Mouse (Mus musculus) liver, postnatal 0 days (tissue): ENCODE data around the gene Ovol2. TPM values are rescaled to one million over a fixed set of nuclear protein-coding genes. Genes with fewer than 3 reads are reported as not detected.
A peak's percentile ranks its signal among the peaks of the same experiment; 100 is the strongest.

Source experiments
- ATAC-seq: fragments of 200-750 bp; cut with Nextera tagmentation; 2 replicates; pipeline ENCODE4 v1.8.0; 2017; ENCODE audit warnings: mild to moderate bottlenecking, moderate library complexity
- DNase-seq: peaks from one replicate; pipeline ENCODE4 v3.0.0-alpha.2; 2016
- H3K27ac ChIP-seq: fragments of 300-500 bp; sonication (generic); 2 replicates; pipeline ENCODE4 v1.5.1; 2014; ENCODE audit warnings: antibody characterized with exemption, moderate library complexity, mild to moderate bottlenecking, low read depth
- H3K27me3 ChIP-seq: fragments of 300-500 bp; sonication (generic); 2 replicates; pipeline ENCODE4 v1.6.1; 2014; ENCODE audit warnings: low read length, control low read depth, mixed read lengths; ENCODE audit not compliant: insufficient read depth
- H3K36me3 ChIP-seq: fragments of 300-500 bp; sonication (generic); replicated peaks from 2 replicates; pipeline ENCODE4 v1.6.1; 2014; ENCODE audit warnings: mild to moderate bottlenecking, control low read depth, low read length, moderate library complexity, mixed read lengths; ENCODE audit not compliant: insufficient read depth
- H3K4me1 ChIP-seq: fragments of 300-500 bp; sonication (generic); 2 replicates; pipeline ENCODE4 v1.6.1; 2014; ENCODE audit warnings: antibody characterized with exemption, mild to moderate bottlenecking, control low read depth; ENCODE audit not compliant: insufficient read depth
- H3K4me2 ChIP-seq: fragments of 300-500 bp; sonication (generic); 2 replicates; pipeline ENCODE4 v1.6.1; 2014; ENCODE audit warnings: low read depth, mild to moderate bottlenecking, low read length, moderate library complexity, mixed read lengths
- H3K4me3 ChIP-seq: fragments of 300-500 bp; sonication (generic); 2 replicates; pipeline ENCODE4 v1.5.1; 2014; ENCODE audit warnings: low read depth, low read length
- H3K9ac ChIP-seq: fragments of 300-500 bp; sonication (generic); replicated peaks from 2 replicates; pipeline ENCODE4 v1.6.1; 2014; ENCODE audit warnings: mild to moderate bottlenecking, moderate library complexity
- H3K9me3 ChIP-seq: fragments of 300-500 bp; sonication (generic); 2 replicates; pipeline ENCODE4 v1.6.1; 2016; ENCODE audit warnings: mild to moderate bottlenecking, control low read depth, low read length, mixed read lengths
- CTCF ChIP-seq: sonication (generic); IDR thresholded peaks from 2 replicates; pipeline ENCODE4 v1.5.1; 2016; ENCODE audit warnings: antibody characterized with exemption, low read depth
- EP300 ChIP-seq: IDR thresholded peaks from 2 replicates; pipeline ENCODE4 v1.6.1; 2016; ENCODE audit warnings: antibody characterized with exemption, low read depth, mild to moderate bottlenecking
- WGBS: fragments of 180-500 bp; shearing (Covaris S2); extraction: QIAGEN DNeasy Blood & Tissue Kit; methylation state at CpG from one replicate; pipeline ENCODE4 v1.1.7; 2014; ENCODE audit not compliant: insufficient replicate concordance; 5-methylcytosine and 5-hydroxymethylcytosine counted together
- polyA plus RNA-seq: library from polyadenylated mRNA; unstranded; fragments of >200 nt; fragmentation: Nextera tagmentation; extraction: Ambion mirVana; gene quantifications from 2 replicates; pipeline ENCODE4 v1.2.1, GENCODE M21; 2015

Ovol2 gene
- polyA plus RNA-seq, 1 experiment from 2014 or later: 0.25 TPM

- Histone ChIP-seq H3K9ac (no peak overlapping the region), H3K27ac (no peak overlapping the region), H3K9me3 (no peaks in the 10 kb centered on the region), H3K4me2 (peak overlapping the region; percentile 7; the same call in 1 of the 2 replicates), H3K27me3 (peaks cover 65% of the 10 kb centered on the region), H3K4me1 (peaks cover 19% of the 10 kb centered on the region), H3K4me3 (no peak overlapping the region), H3K36me3 (no peaks in the 10 kb centered on the region)
- no peak for ATAC-seq
- no peak for TF ChIP-seq CTCF
- no peak for TF ChIP-seq EP300
- no peak for DNase-seq
- 7% methylated on average over 10 of the region's 10 CpGs for WGBS
These were observed 2.0 kb downstream of the Ovol2 start for GRCm38 (mm10) chr2:144329937-144330336.

GRCm38 (mm10) chr2:144329451-144329850, 2.5 kb downstream of the Ovol2 start:
- H3K9me3 ChIP-seq: no peaks in the 10 kb centered on the region
- H3K4me1 ChIP-seq: peaks cover 19% of the 10 kb centered on the region
- WGBS: 9% methylated on average over 7 of the region's 10 CpGs
- H3K27ac ChIP-seq: no peak overlapping the region
- H3K36me3 ChIP-seq: no peaks in the 10 kb centered on the region
- no peak overlapping the region for H3K4me3 ChIP-seq
- ATAC-seq: no peak
- H3K27me3 ChIP-seq: peaks cover 62% of the 10 kb centered on the region
- H3K9ac ChIP-seq: no peak overlapping the region
- peak overlapping the region; percentile 7; the same call in 1 of the 2 replicates for H3K4me2 ChIP-seq
- TF ChIP-seq EP300: no peak
- no peak for TF ChIP-seq CTCF
- DNase-seq: no peak

GRCm38 (mm10) chr2:144324218-144324617, 7.7 kb downstream of the Ovol2 start:
- Histone ChIP-seq H3K27ac (no peak overlapping the region), H3K9me3 (no peaks in the 10 kb centered on the region), H3K4me1 (no peaks in the 10 kb centered on the region), H3K36me3 (no peaks in the 10 kb centered on the region), H3K27me3 (peaks cover 10% of the 10 kb centered on the region), H3K4me2 (no peak overlapping the region), H3K4me3 (no peak overlapping the region), H3K9ac (no peak overlapping the region)
- WGBS: 61% methylated on average over 3 of the region's 3 CpGs
- ATAC-seq (no peak), DNase-seq (no peak)
- no peak for TF ChIP-seq EP300
- no peak for TF ChIP-seq CTCF

GRCm38 (mm10) chr2:144311372-144311771, 20.6 kb downstream of the Ovol2 start:
- Histone ChIP-seq H3K27me3 (no peaks in the 10 kb centered on the region), H3K4me3 (no peak overlapping the region), H3K27ac (no peak overlapping the region), H3K36me3 (no peaks in the 10 kb centered on the region), H3K9me3 (no peaks in the 10 kb centered on the region), H3K4me1 (no peaks in the 10 kb centered on the region), H3K9ac (no peak overlapping the region), H3K4me2 (no peak overlapping the region)
- no peak for DNase-seq
- 80% methylated on average over 2 of the region's 2 CpGs for WGBS
- ATAC-seq: no peak
- TF ChIP-seq EP300 (no peak), CTCF (no peak)

DNA sequence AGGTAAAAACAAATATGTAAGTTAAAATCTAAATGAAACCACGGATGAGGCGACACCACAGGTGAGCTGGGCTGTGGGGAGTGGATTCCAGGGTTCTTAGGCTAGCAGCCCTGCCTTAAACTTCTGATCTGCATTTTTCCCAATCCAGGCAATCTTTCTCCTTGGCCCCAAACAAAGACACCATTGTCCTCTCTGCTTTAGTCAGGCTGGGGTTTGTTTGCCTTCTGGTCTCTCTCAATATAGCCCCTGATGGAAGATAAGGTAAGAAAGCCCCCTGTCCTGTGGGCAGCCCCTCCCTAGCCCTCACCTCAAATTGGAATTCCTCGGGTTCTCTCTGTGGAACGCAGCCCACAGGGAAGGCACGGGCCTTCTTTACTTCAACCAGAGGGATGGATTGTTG, 21.7 kb downstream of the Ovol2 start:
- no peaks in the 10 kb centered on the region for H3K9me3 ChIP-seq
- H3K9ac ChIP-seq: no peak overlapping the region
- H3K36me3 ChIP-seq: no peaks in the 10 kb centered on the region
- no peak overlapping the region for H3K27ac ChIP-seq
- 69% methylated on average over 5 of the region's 5 CpGs for WGBS
- DNase-seq (no peak), ATAC-seq (no peak)
- H3K4me3 ChIP-seq: no peak overlapping the region
- no peaks in the 10 kb centered on the region for H3K4me1 ChIP-seq
- no peaks in the 10 kb centered on the region for H3K27me3 ChIP-seq
- H3K4me2 ChIP-seq: no peak overlapping the region
- TF ChIP-seq CTCF: no peak
- no peak for TF ChIP-seq EP300

GRCm38 (mm10) chr2:144308561-144308960, 23.4 kb downstream of the Ovol2 start:
- H3K4me1 ChIP-seq: no peaks in the 10 kb centered on the region
- H3K4me3 ChIP-seq: no peak overlapping the region
- WGBS: 59% methylated on average over 8 of the region's 8 CpGs
- no peak for TF ChIP-seq CTCF
- TF ChIP-seq EP300: no peak
- H3K36me3 ChIP-seq: no peaks in the 10 kb centered on the region
- peak overlapping the region; percentile 13; the same call in 1 of the 2 replicates for H3K4me2 ChIP-seq
- no peaks in the 10 kb centered on the region for H3K9me3 ChIP-seq
- H3K9ac ChIP-seq: no peak overlapping the region
- DNase-seq: peak; percentile 50
- H3K27ac ChIP-seq: no peak overlapping the region
- ATAC-seq: peak; percentile 84
- H3K27me3 ChIP-seq: no peaks in the 10 kb centered on the region

- Histone ChIP-seq H3K27ac (no peak overlapping the region), H3K36me3 (no peaks in the 10 kb centered on the region), H3K9ac (no peak overlapping the region), H3K9me3 (no peaks in the 10 kb centered on the region), H3K4me3 (no peak overlapping the region), H3K4me1 (0 out of 2 replicates have a peak, but pooled peaks cover 3% of the 10 kb centered on the region), H3K27me3 (no peaks in the 10 kb centered on the region), H3K4me2 (no peak overlapping the region)
- TF ChIP-seq EP300 (no peak), CTCF (peak; percentile 45)
- ATAC-seq (no peak), DNase-seq (no peak)
- WGBS: 75% methylated on average over 18 of the region's 18 CpGs
These were observed 26.1 kb downstream of the Ovol2 start for GRCm38 (mm10) chr2:144305721-144306294.
